Mouse (Mus musculus) heart, adult 2 months (tissue): ENCODE measurements around the gene Camkv.

Experiments
- CTCF ChIP-seq: fragments of 200-600 bp; IDR thresholded peaks from 2 replicates; pipeline ENCODE4 v1.8.1; 2022; ENCODE audit warnings: antibody characterized with exemption, mild to moderate bottlenecking, moderate library complexity
- EP300 ChIP-seq: fragments of 200-500 bp; IDR thresholded peaks from 2 replicates; pipeline ENCODE4 v1.6.1; 2011; ENCODE audit warnings: low read depth, low read length, control low read depth; ENCODE audit not compliant: insufficient read depth
- POLR2A ChIP-seq: fragments of 200-500 bp; IDR thresholded peaks from 2 replicates; pipeline ENCODE4 v1.6.1; 2011; ENCODE audit warnings: mild to moderate bottlenecking, low read depth, low read length, control low read depth; ENCODE audit not compliant: insufficient read depth

- no peak for TF ChIP-seq CTCF
- TF ChIP-seq EP300 = no peak
- TF ChIP-seq POLR2A = no peak
Observed at GRCm38 (mm10) chr9:107917895-107918608, 17.4 kb upstream of the Camkv start.
